10 mouse cellular contexts compared by ENCODE assay signal in the genomic region with DNA sequence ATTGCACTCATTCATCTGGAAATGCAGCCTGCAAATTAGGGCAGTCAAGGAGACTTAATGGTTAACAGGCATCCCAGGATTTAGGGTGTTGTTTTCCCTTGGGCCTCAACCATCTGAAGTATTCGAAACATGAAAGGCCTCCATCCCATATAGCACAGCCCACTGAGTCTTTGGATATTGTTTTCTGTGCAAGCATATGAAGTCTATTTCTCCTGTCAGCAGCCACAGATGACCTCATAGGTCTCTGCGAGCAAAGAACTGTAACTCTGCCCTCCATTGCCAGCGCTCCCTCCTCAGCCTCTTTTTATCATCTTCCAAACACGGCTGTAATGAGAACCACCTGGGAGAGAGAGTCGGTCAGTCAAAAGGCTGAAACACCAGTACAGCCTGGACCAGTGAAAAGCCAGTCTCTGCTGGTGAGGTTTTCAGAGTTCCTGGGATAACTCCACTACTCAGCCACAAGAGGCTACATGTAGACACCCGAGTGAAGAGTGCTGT. TPM values are rescaled to one million over a fixed set of nuclear protein-coding genes. Genes with fewer than 3 reads are reported as not detected.
A peak's percentile ranks its signal among the peaks of the same experiment; 100 is the strongest.
DNase-seq lines count a peak whose midpoint lies in the region; ATAC-seq lines count a peak whose summit lies in the region.
"Had no signal": no experiment of that assay in that cellular context is flagged by ENCODE, and none has a peak within 500 bp of the region (broad histone marks: within the 10 kb centered on the region; RNA-seq: fewer than 3 reads in every experiment).

No protein-coding gene starts in this region.

- no peak overlapping the region for H3K9ac ChIP-seq in neural tube, embryonic 15.5 days (replicated peaks)
- H3K9ac ChIP-seq: liver, embryonic 15.5 days had no signal

- 59% methylated on average over 6 of the region's 6 CpGs for WGBS in neural tube, embryonic 15.5 days

- no peak overlapping the region for H3K27ac ChIP-seq in neural tube, embryonic 15.5 days (replicated peaks)
- H3K27ac ChIP-seq: liver, embryonic 15.5 days had no signal

- H3K4me1 ChIP-seq in neural tube, embryonic 15.5 days = no peaks in the 10 kb centered on the region
- H3K4me1 ChIP-seq: liver, embryonic 15.5 days had no signal

- no peaks in the 10 kb centered on the region for H3K9me3 ChIP-seq in neural tube, embryonic 15.5 days (replicated peaks)
- H3K9me3 ChIP-seq: liver, embryonic 15.5 days had no signal

- no peak overlapping the region for H3K4me2 ChIP-seq in neural tube, embryonic 15.5 days
- H3K4me2 ChIP-seq: liver, embryonic 15.5 days had no signal

- peak; percentile 40 for DNase-seq in neural tube, embryonic 10.5 days (ENCODE audit: extremely low spot score, low spot score)
- peak; percentile 86 for DNase-seq in forelimb bud, embryonic 11.5 days (ENCODE audit: low read depth, low spot score)
- DNase-seq in kidney, adult 8-10 months = peak; percentile 16 to 18
- peak; percentile 29 for DNase-seq in skeletal muscle tissue, adult 2 months (ENCODE audit: low read depth, low spot score)
- DNase-seq in cerebellum, postnatal 10 days = no peak
- no peak for DNase-seq in spleen, postnatal 4 days (ENCODE audit: low spot score in 2 of 2)
- no peak for DNase-seq in right cerebral cortex, postnatal 25 days

- no peak for ATAC-seq in neural tube, embryonic 15.5 days (ENCODE audit: low FRiP score)

- no peaks in the 10 kb centered on the region for H3K36me3 ChIP-seq in neural tube, embryonic 15.5 days
- H3K36me3 ChIP-seq: liver, embryonic 15.5 days had no signal

- H3K4me3 ChIP-seq in neural tube, embryonic 15.5 days (replicated peaks) = no peak overlapping the region
- H3K4me3 ChIP-seq: liver, embryonic 15.5 days had no signal

- no peaks in the 10 kb centered on the region for H3K27me3 ChIP-seq in neural tube, embryonic 15.5 days (replicated peaks)
- H3K27me3 ChIP-seq: liver, embryonic 15.5 days had no signal

RNA-seq across cellular contexts. Expression of a gene that starts 34.5 kb away (rescaled TPM):
- polyA plus RNA-seq in neural tube, embryonic 15.5 days (2015; fragmentation: Nextera tagmentation; extraction: Ambion mirVana) = 0.09 and 0.44 TPM in 2 replicates
- polyA plus RNA-seq: liver, embryonic 15.5 days; thymus, postnatal 0 days had no signal

Comparison
In these comparisons a context has a peak if more than half of its experiments do, and no peak if none do; other contexts are left out.
1. DNase-seq: peak in neural tube, embryonic 10.5 days (single experiment), forelimb bud, embryonic 11.5 days (single experiment), kidney, adult 8-10 months (2 of 2) and skeletal muscle tissue, adult 2 months (single experiment); none in cerebellum, postnatal 10 days (0 of 2), spleen, postnatal 4 days (0 of 2) and right cerebral cortex, postnatal 25 days (single experiment).